In the genomic region with DNA sequence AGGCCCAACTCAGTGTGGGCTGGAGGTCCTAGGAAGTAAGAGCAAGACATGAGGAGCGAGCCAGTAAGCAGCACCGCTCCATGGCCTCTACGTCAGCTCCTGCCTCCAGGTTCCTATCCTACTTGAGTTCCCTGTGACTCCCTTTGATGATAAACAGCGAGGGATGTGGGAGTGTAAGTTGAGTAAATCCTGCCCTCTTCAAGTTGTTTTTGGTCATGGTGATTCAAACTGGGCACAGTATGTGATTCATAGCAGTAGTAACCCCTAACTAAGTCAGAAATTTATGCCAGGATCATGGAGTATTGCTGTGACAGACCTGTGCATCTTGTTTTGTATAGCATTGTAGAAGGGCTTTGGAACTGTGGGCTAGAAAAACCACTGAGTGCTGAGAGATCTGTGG, we compare ENCODE assay signal across 25 mouse cellular contexts.
"Had no signal": no experiment of that assay in that cellular context is flagged by ENCODE, and none has a peak within 500 bp of the region (broad histone marks: within the 10 kb centered on the region; RNA-seq: fewer than 3 reads in every experiment).

No protein-coding gene starts in this region.

- H3K36me3 ChIP-seq: heart, embryonic 13.5 days; heart, embryonic 15.5 days; hindbrain, embryonic 10.5 days; hindbrain, embryonic 12.5 days; intestine, embryonic 15.5 days; limb, embryonic 10.5 days; limb, embryonic 12.5 days; liver, embryonic 13.5 days; liver, embryonic 15.5 days had no signal

- DNase-seq: gastrocnemius, adult 2 months; gastrocnemius, postnatal 10 days; gastrocnemius, postnatal 25 days; heart, adult 2 months; heart, postnatal 14 days; heart, postnatal 36 days; kidney, adult 18-20 months; liver; liver, embryonic 13.5 days had no signal

- H3K9ac ChIP-seq: heart, embryonic 13.5 days; heart, embryonic 15.5 days; hindbrain, embryonic 12.5 days; hindbrain, embryonic 14.5 days; intestine, embryonic 15.5 days; limb, embryonic 12.5 days; liver, embryonic 13.5 days; liver, embryonic 15.5 days had no signal

- H3K27me3 ChIP-seq: heart, embryonic 13.5 days; heart, embryonic 15.5 days; hindbrain, embryonic 12.5 days; intestine, embryonic 15.5 days; limb, embryonic 12.5 days; liver, embryonic 13.5 days; liver, embryonic 15.5 days had no signal

- H3K9me3 ChIP-seq: heart, embryonic 13.5 days; heart, embryonic 15.5 days; hindbrain, embryonic 10.5 days; hindbrain, embryonic 12.5 days; intestine, embryonic 15.5 days; limb, embryonic 10.5 days; limb, embryonic 12.5 days; liver, embryonic 13.5 days; liver, embryonic 15.5 days had no signal

- H3K4me2 ChIP-seq: heart, embryonic 11.5 days; heart, embryonic 13.5 days; heart, embryonic 15.5 days; hindbrain, embryonic 12.5 days; hindbrain, embryonic 14.5 days; intestine, embryonic 15.5 days; limb, embryonic 12.5 days; liver, embryonic 11.5 days; liver, embryonic 13.5 days; liver, embryonic 15.5 days had no signal

- H3K4me1 ChIP-seq: heart, embryonic 13.5 days; heart, embryonic 15.5 days; hindbrain, embryonic 10.5 days; hindbrain, embryonic 12.5 days; intestine, embryonic 15.5 days; limb, embryonic 10.5 days; limb, embryonic 12.5 days; liver, embryonic 13.5 days; liver, embryonic 15.5 days had no signal

- H3K4me3 ChIP-seq: gastrocnemius, adult 2 months; heart, adult 2 months; heart, embryonic 13.5 days; heart, embryonic 15.5 days; hindbrain, embryonic 10.5 days; hindbrain, embryonic 12.5 days; intestine, embryonic 15.5 days; layer of hippocampus, adult 2 months; left cerebral cortex, adult 2 months; limb, embryonic 10.5 days; limb, embryonic 12.5 days; liver, embryonic 13.5 days; liver, embryonic 15.5 days had no signal

- H3K27ac ChIP-seq: gastrocnemius, adult 2 months; heart, adult 2 months; heart, embryonic 13.5 days; heart, embryonic 15.5 days; hindbrain, embryonic 10.5 days; hindbrain, embryonic 12.5 days; hindbrain, embryonic 14.5 days; intestine, embryonic 15.5 days; layer of hippocampus, adult 2 months; left cerebral cortex, adult 2 months; limb, embryonic 10.5 days; limb, embryonic 12.5 days; liver, embryonic 13.5 days; liver, embryonic 15.5 days had no signal

- ATAC-seq: hindbrain, embryonic 16.5 days; inflammation-experienced regulatory T-cells, adult 6 months; intestine, postnatal 0 days had no signal
